Mouse (Mus musculus) cerebellum, adult 2 months (tissue): ENCODE results near the gene Pxdn.

Experiments used
- CTCF ChIP-seq: fragments of 200-500 bp; IDR thresholded peaks from 2 replicates; pipeline ENCODE4 v1.5.1; 2011; ENCODE audit warnings: low read depth, mild to moderate bottlenecking, control low read depth, low read length, moderate library complexity, borderline replicate concordance; ENCODE audit not compliant: insufficient read depth
- POLR2A ChIP-seq: fragments of 200-500 bp; IDR thresholded peaks from 2 replicates; pipeline ENCODE4 v1.6.1; 2011; ENCODE audit warnings: low read length, control low read depth, borderline replicate concordance; ENCODE audit not compliant: insufficient read depth

DNA sequence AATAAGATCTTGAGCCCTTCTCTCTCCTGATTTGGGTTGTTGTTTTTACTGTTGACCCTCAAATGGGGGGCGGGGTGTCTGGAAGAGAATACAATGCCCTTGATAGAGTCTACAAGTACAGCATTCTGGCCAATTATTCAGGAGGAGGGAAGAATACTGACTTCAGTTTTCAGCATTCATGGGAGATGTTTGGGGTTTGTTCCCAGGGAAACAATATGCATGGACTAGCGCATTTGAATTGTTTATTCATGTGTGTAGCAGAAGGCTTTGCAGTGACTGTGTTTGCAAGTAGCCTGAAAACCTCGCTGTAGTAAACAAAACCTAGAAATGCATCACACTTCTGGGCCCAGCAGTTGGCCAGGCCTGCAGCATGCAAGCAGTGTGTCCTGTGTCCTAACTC lies 17.1 kb downstream of the Pxdn start:
- TF ChIP-seq CTCF (no peak), POLR2A (no peak)
